Mouse (Mus musculus): ENCODE measurements around the gene Tgm2. TPM values are rescaled to one million over a fixed set of nuclear protein-coding genes. Genes with fewer than 3 reads are reported as not detected.

Tgm2 gene
- 75.5 and 78.5 TPM in 2 replicates for polyA plus RNA-seq (2015; fragmentation: Nextera tagmentation; extraction: Ambion mirVana)

GRCm38 (mm10) chr2:158146223-158146622, at the start of gene Tgm2:
Gene Tgm2, minus strand, starts transcription at chr2:158146436.

Other genes starting within 250 kb of the Tgm2 start
- gene Vstm2l, start 231.8 kb downstream of the Tgm2 start, polyA plus RNA-seq (2015; fragmentation: Nextera tagmentation; extraction: Ambion mirVana), result not detected in 2 replicates
- gene Tti1, start 118.0 kb downstream of the Tgm2 start, polyA plus RNA-seq (2015; fragmentation: Nextera tagmentation; extraction: Ambion mirVana), result 10.7 and 12.2 TPM in 2 replicates
- 35.1 and 36.7 TPM in 2 replicates for gene Rprd1b, start 117.9 kb downstream of the Tgm2 start, polyA plus RNA-seq (2015; fragmentation: Nextera tagmentation; extraction: Ambion mirVana)
- 1.1 and 1.4 TPM in 2 replicates for gene D630003M21Rik, start 82.8 kb upstream of the Tgm2 start, polyA plus RNA-seq (2015; fragmentation: Nextera tagmentation; extraction: Ambion mirVana)
- gene Bpi, start 111.7 kb upstream of the Tgm2 start, polyA plus RNA-seq (2015; fragmentation: Nextera tagmentation; extraction: Ambion mirVana), result not detected in 2 replicates
- gene Lbp, start 160.1 kb upstream of the Tgm2 start, polyA plus RNA-seq (2015; fragmentation: Nextera tagmentation; extraction: Ambion mirVana), result 6.0 and 9.7 TPM in 2 replicates
- gene Snhg11, start 229.2 kb upstream of the Tgm2 start, polyA plus RNA-seq (2015; fragmentation: Nextera tagmentation; extraction: Ambion mirVana), result 0.10 and 1.8 TPM in 2 replicates